Mouse (Mus musculus) cerebellum, adult 9-10 months (tissue): ENCODE measurements around the gene Ptprd.
A peak's percentile ranks its signal among the peaks of the same experiment; 100 is the strongest.

Source experiments
- DNase-seq: peaks from one replicate; pipeline ENCODE4 v3.0.0; 2022

Gene Ptprd

DNA sequence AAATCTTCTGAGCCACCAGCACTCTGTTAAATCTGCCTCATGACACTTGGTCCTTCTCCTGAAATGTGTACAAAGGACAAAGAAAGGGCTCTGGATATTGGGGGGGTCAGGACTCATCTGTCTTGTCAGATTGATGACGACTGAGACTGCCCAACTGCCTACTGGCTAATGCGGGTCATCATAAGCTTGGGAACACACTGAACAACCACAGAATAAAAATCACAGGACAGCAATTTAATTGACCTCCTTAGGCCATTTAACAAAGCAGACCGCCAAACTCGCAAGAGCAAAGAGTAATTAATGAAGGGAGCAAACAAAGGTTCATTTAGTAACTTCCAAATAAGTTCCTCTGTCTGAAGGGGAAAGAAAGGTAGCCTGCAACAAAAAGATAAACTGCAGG, 2215.9 kb downstream of the Ptprd start:
- no peak for DNase-seq

DNA sequence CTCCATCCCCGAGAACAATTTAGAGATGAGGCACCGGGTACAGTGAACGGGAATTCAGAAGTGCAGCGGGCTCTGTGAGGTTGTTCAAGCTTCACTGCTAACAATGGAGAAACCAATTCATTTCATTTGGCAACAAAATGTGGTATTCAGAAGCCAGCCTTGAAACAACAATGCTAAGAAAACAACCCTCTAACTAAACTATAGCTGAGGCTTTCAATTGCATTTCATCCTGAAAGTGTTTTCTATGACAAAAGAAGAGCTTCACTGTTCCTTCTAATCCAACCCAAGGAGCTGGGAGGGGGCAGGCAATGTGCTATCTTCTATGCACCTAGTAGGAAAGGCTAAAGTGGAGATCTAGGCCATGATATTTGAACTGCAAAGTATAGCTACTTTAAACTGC, 2217.2 kb downstream of the Ptprd start:
- no peak for DNase-seq

DNA sequence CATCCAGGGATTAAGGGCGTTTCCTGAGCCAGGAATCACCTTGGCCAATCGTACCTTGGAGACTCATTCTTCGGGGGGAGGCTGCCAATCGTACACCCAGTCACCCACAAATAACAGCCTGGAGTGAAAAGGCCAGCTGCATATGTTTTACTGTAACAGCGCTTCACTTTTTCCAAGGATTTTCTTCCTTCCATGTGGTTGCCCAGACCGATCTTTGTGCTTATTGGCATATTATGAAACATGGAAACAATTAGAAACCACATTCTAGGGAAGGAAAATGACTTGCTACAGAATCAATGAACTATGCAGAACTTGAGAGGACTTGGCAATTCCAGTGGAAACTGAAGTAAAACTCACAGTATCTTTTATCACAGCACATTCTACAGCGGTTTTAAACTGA, 2218.7 kb downstream of the Ptprd start:
- DNase-seq: no peak

DNA sequence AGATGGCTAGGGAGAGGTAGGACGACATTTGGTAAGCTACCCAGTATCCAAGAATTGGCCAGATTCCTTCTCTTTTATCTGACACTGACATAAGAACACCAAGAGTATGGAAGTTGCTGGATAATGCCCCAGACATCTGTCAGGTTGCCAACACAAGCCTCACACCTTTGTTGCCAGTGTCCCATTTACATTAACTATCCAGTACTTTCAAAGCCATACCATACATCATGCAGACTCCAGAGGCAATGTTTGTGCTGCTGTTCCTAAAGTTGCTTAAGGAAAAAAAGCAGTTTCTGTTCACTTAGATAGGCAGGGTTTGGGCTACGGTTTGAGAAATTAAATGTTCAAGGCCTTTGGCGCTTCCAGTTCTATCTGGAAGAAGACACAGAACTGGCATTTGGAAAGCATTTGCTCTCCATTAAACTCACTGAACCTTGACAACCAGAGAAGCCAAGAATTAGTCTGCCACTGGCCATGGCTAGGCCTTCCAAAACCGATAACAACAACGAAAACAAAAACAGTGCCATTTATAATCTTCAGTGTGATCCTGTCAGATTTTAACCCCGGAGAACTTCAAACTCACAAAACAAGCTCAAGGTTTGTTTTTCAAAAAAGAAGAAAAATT, 2220.0 kb downstream of the Ptprd start:
- peak; percentile 57 for DNase-seq

DNA sequence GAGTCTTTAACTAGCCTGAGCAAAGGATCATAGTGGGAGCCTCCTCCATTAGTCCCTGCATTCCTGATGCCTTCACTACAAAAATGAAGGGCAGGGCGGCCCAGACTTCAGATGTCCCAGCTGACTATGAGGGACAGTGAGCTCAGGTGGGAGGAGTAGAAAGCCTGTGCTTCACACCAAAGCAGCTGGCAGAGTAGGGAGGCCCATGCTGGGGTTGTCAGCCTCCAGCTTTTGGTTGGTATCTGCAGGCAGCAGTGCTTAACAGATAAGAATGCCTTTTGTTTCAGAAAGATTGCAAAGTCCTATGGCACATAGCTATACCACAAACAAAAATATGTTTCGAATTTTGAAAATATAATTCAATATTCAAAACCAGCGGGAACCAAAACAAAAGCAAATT, 2237.0 kb downstream of the Ptprd start:
- no peak for DNase-seq

DNA sequence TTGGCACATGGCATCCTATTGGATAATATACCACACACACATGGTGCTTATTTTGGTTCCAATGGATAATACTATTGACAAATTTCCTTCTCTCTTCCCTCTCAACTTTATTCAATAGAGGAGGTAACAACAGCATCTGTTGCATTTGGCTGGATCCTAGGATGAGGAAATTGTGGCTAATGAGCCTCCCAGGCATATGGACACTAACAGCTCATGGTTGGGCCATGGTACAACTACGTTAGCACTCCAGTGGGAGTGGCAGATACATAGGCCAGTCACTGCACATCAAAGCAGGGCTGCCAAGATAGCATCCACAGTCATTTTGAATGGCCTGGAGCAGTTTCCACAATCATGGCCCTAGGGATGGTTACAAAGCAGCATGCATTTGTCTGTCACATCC, 2238.4 kb downstream of the Ptprd start:
- DNase-seq: no peak

DNA sequence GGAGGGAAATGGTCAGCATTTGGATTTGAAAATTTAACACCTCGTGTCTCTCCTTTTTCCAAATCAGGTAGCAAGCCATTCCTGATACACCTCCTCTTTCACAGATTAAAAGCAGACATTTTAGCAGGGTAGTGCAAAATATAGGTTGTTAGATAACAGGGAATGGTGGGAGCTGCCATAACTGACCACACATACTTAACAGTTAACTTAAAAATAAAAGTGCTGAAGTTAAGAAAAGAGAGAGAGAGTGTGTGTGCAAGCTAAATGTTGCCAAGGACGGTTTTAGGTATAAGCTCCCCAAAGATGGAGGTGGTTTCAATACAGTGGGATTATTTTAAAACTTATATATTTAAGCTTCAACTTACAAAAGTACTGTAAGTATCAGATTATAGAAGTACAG, 2241.8 kb downstream of the Ptprd start:
- no peak for DNase-seq

DNA sequence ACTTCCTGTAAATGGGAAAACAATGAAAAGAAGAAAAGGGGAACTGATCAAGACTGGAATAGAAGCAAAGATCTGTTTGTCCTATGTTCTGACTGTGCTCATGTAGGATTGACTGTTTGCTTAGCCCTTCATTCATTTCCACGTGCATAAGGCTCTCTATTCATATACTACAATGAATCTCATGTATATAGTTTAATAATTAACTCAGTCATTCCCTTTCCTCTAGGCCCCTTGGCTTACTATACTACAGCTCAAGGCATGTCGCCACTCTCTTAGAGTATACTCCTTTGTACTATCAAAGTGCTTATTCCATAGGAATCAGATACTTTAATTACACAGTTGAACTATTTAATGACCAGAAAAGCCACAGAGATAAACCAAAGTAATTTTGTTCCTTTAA, 2243.1 kb downstream of the Ptprd start:
- DNase-seq: no peak

DNA sequence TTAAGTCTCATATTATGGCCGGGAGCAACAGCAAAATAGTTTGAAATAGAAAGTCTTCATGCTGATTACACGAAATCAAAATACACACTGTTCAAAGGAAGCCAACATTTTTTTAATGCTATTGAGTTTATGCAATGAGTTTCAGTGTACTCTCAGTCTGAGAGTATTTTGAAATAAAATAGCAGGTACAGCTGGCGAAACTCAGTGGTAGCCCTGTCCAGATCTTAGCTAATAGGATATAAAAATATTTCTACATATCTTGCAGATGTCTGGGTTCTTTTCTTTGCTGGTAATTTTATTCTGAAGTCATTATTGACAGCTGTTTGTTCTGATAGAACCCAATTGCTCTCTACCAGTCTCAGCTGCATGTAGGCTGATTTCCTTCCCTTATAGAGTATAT, 2246.0 kb downstream of the Ptprd start:
- no peak for DNase-seq

DNA sequence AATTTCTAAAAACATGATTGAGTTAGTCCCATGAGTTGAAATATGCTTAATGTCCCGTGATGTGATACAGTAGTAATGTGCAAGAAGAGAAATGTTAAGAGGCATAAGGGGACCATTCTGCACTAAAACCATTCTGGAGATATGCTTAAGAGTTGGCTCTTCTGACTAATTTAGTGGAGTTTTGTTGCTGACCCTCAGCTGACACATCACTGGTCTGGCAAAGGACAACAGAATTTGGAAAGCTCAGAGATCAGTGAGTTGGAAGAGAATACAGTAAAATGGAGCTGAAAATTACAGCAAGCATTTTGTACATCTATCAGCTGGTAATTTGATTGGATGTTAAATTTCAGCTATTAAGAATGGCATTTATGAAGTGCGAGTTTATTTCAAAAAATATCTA, 2248.8 kb downstream of the Ptprd start:
- DNase-seq: no peak

DNA sequence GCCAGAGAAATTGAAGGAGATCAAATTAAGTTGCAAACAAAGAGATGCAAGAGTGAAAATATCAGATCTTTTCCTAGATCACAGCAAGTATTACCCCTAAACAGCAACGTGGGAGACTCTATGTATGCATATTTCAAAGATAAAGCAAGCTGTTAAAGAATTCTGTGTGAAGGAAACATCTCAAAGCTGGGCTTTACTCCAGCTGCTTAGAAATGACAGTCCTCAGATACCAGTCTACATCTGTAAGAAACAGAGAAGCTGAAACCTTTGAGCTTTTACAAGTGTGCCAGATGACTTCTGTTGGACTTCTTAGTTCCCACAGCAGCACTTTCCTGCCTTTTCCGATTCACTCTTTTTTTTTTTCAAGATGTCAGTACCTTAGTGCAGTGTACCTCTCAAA, 2249.9 kb downstream of the Ptprd start:
- no peak for DNase-seq

DNA sequence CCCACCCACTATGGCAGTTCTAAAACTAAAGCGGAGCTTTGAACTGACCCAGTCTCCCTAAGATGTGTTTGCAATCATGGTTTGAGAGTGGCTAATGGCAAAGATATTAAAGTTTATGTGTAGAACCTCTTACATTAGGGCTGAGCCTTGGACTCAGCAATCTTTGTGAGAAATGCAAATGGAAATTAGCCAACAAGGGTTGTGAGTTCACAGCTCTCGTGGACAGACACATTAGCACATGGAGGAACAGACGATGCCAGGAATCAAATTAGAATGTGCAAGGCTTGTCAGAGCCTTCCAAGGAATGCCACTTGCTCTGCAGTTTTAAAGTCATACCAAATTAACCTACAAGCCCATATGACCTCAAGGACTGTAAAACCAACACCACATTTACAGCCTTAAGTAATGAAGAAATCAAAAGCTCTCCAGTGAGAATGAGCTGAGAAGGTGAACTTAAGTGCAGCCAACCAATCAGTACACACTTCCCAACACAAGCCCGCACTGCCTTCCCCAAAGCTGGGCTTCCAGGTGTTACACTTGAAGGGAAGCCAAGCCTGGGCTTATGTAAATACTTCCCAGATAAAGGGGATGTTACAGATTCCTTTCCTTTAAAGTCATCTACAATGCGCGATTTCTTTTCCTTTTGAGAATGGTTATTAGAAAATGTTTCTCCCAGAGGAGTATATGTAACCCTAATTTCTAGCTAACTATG, 2258.3 kb downstream of the Ptprd start:
- DNase-seq: no peak

DNA sequence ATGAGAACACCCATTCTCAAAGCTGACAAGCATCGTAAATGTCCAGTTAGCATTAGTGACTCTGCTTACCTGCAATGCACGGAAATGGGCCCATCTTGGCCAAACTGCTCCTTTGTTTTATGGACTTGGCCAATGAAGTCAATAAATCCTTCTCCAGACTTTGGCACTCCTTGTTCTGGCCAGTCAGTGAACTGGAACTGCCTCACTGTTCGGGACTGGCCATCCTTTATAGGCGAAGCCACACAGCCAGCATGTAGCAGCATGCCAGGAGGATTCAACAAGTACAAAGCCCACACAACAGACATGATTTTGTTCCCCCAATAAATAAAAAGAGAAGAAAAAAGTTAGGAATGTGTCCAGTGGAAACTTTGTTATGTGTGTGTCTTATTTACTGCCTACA, 2261.2 kb downstream of the Ptprd start:
- no peak for DNase-seq

DNA sequence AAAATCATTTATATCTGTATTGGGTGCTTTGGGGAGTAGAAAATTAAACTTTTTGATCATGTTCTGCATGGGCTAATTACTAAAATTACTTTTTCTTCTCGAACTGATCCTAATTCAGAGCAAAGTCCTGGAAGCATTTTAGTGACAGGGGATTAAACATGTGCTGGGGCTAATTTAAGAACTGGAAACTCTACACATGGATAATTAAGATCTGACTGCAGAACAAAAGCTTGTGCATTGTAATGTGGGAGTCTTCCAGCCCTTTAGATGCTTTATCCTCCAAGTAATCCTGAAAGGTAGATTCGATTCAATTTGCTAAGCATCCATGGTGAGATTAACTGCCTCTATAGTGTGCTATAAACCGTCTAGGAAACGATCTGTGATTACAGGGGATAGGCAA, 2316.9 kb downstream of the Ptprd start:
- DNase-seq: no peak
